Mouse (Mus musculus): ENCODE measurements around the gene Lrp2. TPM values are rescaled to one million over a fixed set of nuclear protein-coding genes. Genes with fewer than 3 reads are reported as not detected.

Lrp2 gene
- polyA plus RNA-seq, 1 experiment from 2014 or later = 1.6 TPM

DNA sequence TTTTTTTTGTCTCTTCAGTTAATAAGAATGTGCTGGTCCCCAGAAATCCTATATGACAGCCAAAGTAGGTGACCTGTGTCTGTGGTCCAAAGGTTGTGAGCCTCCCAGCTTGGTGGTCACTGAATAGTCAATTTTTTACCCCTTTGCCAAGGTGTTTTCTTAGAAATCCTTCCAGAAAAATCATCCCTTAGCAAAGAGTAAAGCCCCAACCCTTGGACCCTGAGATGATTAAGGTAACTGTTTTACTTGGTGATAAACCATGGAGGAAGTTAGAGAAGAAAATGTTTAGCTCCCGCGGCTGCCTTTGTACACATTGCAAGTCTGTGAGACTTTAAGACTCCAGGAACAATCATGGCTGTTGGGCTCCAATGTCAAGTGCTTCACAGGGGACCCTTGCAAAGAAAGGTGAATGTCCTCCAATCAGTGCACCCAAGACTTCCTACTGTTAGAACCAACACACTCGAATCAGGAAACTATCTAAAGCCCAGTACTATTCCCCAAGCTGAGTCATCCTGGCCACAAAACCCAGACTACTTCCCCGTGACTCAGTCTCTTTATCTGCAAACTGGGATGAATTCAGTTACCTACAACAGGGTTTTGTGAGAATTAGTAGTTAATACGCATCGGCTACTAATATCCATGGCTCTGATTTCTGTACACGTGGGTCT is 18.0 kb upstream of the Lrp2 start:
- no peaks in the 10 kb centered on the region for H3K9me3 ChIP-seq (ENCODE audit: control insufficient read depth)
- H3K36me3 ChIP-seq (ENCODE audit: control insufficient read depth, insufficient read depth) = no peaks in the 10 kb centered on the region
- H3K27me3 ChIP-seq (replicated peaks; ENCODE audit: control insufficient read depth, insufficient read depth, low read length) = no peaks in the 10 kb centered on the region
- no peak overlapping the region for H3K4me2 ChIP-seq (replicated peaks; ENCODE audit: low read depth)
- H3K4me1 ChIP-seq (replicated peaks; ENCODE audit: control insufficient read depth, insufficient read depth, low read length) = no peaks in the 10 kb centered on the region
- WGBS = 48% methylated on average over 7 of the region's 7 CpGs
- H3K27ac ChIP-seq (ENCODE audit: low read depth, low read length) = peak overlapping the region; percentile 78
- peak; percentile 87 for ATAC-seq
- no peak overlapping the region for H3K9ac ChIP-seq (ENCODE audit: low read depth, low read length)
- TF ChIP-seq CTCF (IDR thresholded peaks at IDR 0.05; ENCODE audit: low read depth) = no peak
- H3K4me3 ChIP-seq (ENCODE audit: low read depth, low read length) = no peak overlapping the region

DNA sequence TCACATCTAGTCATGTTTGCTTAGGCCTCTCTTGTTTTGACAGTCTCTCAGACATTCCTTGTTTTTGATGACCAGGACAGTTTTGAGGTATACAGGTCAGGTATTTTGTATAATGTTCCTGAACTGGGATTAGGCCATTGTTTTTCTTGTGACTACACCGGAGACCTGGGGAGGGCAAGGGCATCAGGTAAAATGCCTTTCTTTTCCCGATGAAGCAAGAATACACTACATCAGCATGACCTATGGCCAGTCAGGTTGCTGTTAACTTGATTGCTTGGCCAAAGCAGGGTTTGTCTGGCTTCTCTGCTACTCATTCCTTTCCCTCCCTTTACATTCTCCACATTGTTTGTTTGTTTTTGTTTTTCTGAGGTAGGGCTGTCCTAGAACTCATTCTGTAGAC is 7.3 kb upstream of the Lrp2 start:
- Histone ChIP-seq H3K9me3 (ENCODE audit: control insufficient read depth) (no peaks in the 10 kb centered on the region), H3K4me3 (ENCODE audit: low read depth, low read length) (no peak overlapping the region), H3K36me3 (ENCODE audit: control insufficient read depth, insufficient read depth) (no peaks in the 10 kb centered on the region), H3K4me1 (replicated peaks; ENCODE audit: control insufficient read depth, insufficient read depth, low read length) (no peaks in the 10 kb centered on the region), H3K27ac (ENCODE audit: low read depth, low read length) (no peak overlapping the region), H3K4me2 (replicated peaks; ENCODE audit: low read depth) (no peak overlapping the region), H3K27me3 (replicated peaks; ENCODE audit: control insufficient read depth, insufficient read depth, low read length) (peaks cover 8% of the 10 kb centered on the region), H3K9ac (ENCODE audit: low read depth, low read length) (no peak overlapping the region)
- TF ChIP-seq CTCF (IDR thresholded peaks at IDR 0.05; ENCODE audit: low read depth) = no peak
- WGBS = 62% methylated on average over 2 of the region's 2 CpGs
- ATAC-seq = no peak

DNA sequence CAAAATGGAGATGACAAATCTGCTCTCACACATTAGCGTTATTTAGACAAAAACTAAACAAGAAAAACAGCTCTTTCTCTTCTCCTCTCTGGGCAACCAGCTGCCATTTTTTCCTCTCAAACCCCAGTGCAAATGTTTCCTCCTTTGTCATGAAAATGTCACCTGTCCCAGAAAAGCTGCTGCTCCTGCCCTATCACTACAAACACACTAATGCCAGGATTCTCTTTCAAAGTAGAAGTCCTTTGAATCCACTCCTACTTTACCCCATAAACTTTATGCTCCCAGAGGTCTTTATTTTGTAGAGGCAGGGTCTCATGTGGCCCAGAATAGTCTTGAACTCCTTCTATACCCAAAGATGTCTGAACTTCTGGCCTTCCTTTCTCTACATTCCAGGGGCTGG is 6.7 kb upstream of the Lrp2 start:
- 63% methylated on average over 1 of the region's 1 CpGs for WGBS
- ATAC-seq = no peak
- H3K9me3 ChIP-seq (ENCODE audit: control insufficient read depth) = no peaks in the 10 kb centered on the region
- TF ChIP-seq CTCF (IDR thresholded peaks at IDR 0.05; ENCODE audit: low read depth) = no peak
- H3K9ac ChIP-seq (ENCODE audit: low read depth, low read length) = no peak overlapping the region
- no peak overlapping the region for H3K4me3 ChIP-seq (ENCODE audit: low read depth, low read length)
- no peak overlapping the region for H3K27ac ChIP-seq (ENCODE audit: low read depth, low read length)
- no peaks in the 10 kb centered on the region for H3K4me1 ChIP-seq (replicated peaks; ENCODE audit: control insufficient read depth, insufficient read depth, low read length)
- H3K27me3 ChIP-seq (replicated peaks; ENCODE audit: control insufficient read depth, insufficient read depth, low read length) = peaks cover 15% of the 10 kb centered on the region
- no peak overlapping the region for H3K4me2 ChIP-seq (replicated peaks; ENCODE audit: low read depth)
- H3K36me3 ChIP-seq (ENCODE audit: control insufficient read depth, insufficient read depth) = no peaks in the 10 kb centered on the region

DNA sequence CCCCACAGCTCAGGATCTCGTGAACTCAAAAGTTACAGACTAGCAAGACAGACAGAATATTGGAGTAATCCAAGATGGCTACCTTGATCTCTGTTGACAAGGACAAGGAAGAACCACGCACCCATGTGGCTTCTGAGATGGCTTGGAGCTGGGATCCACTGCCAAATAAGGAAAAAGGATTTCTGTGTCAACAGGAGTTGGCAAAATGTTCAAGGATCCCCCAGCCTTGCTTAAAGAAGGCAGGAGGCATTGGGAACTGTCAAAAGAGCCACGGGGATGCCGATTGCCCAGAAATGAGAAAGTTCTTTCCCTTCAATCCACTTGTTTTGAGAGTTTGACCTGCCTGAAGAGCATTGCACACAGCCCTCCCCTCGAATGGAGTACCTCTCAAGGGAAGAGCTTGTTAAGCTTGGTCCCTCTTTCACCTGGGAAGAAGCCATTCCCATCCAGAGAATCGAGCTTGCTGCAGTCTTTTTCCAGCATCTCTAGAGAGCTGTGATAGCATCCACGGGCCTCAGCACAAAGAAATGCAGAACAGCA is 6.2 kb upstream of the Lrp2 start:
- no peak overlapping the region for H3K4me3 ChIP-seq (ENCODE audit: low read depth, low read length)
- H3K27me3 ChIP-seq (replicated peaks; ENCODE audit: control insufficient read depth, insufficient read depth, low read length) = peaks cover 20% of the 10 kb centered on the region
- H3K4me1 ChIP-seq (replicated peaks; ENCODE audit: control insufficient read depth, insufficient read depth, low read length) = no peaks in the 10 kb centered on the region
- H3K27ac ChIP-seq (ENCODE audit: low read depth, low read length) = no peak overlapping the region
- H3K9me3 ChIP-seq (ENCODE audit: control insufficient read depth) = no peaks in the 10 kb centered on the region
- no peak for ATAC-seq
- H3K9ac ChIP-seq (ENCODE audit: low read depth, low read length) = no peak overlapping the region
- 71% methylated on average over 7 of the region's 7 CpGs for WGBS
- no peaks in the 10 kb centered on the region for H3K36me3 ChIP-seq (ENCODE audit: control insufficient read depth, insufficient read depth)
- no peak overlapping the region for H3K4me2 ChIP-seq (replicated peaks; ENCODE audit: low read depth)
- TF ChIP-seq CTCF (IDR thresholded peaks at IDR 0.05; ENCODE audit: low read depth) = no peak

DNA sequence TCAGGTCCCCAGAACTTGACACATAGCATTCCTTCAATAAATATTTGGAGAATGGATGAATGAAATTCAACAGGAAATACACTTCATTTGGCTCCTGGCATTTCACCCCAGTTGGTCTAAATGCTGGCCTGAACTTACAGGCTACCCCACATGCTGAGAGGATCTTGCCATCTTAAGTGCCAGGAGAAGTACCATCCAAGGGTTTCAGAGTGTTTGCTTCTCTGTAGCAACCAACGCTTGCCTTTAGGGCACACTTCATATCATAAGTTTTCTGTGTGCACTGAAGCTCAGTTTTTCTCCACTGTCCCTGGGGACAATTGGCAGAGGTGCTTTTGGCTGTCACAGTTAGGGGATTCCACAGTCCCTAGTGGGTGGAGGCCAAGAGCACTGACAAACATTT is 4.7 kb upstream of the Lrp2 start:
- Histone ChIP-seq H3K9ac (ENCODE audit: low read depth, low read length) (no peak overlapping the region), H3K4me1 (replicated peaks; ENCODE audit: control insufficient read depth, insufficient read depth, low read length) (0 out of 2 replicates have a peak, but pooled peaks cover 6% of the 10 kb centered on the region), H3K36me3 (ENCODE audit: control insufficient read depth, insufficient read depth) (no peaks in the 10 kb centered on the region), H3K4me2 (replicated peaks; ENCODE audit: low read depth) (no peak overlapping the region), H3K27me3 (replicated peaks; ENCODE audit: control insufficient read depth, insufficient read depth, low read length) (peaks cover 32% of the 10 kb centered on the region), H3K27ac (ENCODE audit: low read depth, low read length) (no peak overlapping the region), H3K9me3 (ENCODE audit: control insufficient read depth) (no peaks in the 10 kb centered on the region), H3K4me3 (ENCODE audit: low read depth, low read length) (no peak overlapping the region)
- TF ChIP-seq CTCF (IDR thresholded peaks at IDR 0.05; ENCODE audit: low read depth) = no peak
- ATAC-seq = no peak
- WGBS = 74% methylated on average over 1 of the region's 1 CpGs

DNA sequence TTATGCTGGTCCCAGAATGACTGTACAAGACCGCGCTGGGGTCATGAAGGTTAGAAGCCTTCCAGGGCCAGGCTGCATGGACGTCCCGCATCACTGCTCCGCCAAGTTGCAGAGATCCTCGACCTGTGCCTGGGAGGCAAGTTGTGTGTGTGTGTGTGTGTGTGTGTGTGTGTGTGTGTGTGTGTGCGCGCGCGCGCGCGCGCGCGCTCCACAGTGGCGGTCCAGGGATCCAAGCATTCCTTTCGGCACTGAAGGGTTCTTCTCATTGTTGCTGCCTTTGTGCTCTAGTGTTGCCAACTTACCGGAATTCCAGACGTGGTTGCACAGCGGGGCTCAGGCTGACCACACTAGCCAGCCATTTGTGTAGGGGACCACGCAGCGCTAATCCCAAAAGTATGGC is 2.0 kb upstream of the Lrp2 start:
- no peak overlapping the region for H3K9ac ChIP-seq (ENCODE audit: low read depth, low read length)
- TF ChIP-seq CTCF (IDR thresholded peaks at IDR 0.05; ENCODE audit: low read depth) = no peak
- H3K27me3 ChIP-seq (replicated peaks; ENCODE audit: control insufficient read depth, insufficient read depth, low read length) = peaks cover 56% of the 10 kb centered on the region
- H3K4me2 ChIP-seq (replicated peaks; ENCODE audit: low read depth) = peak overlapping the region; percentile 99
- H3K36me3 ChIP-seq (ENCODE audit: control insufficient read depth, insufficient read depth) = no peaks in the 10 kb centered on the region
- WGBS = 3% methylated on average over 23 of the region's 23 CpGs
- peak overlapping the region; percentile 44 for H3K4me3 ChIP-seq (ENCODE audit: low read depth, low read length)
- H3K9me3 ChIP-seq (ENCODE audit: control insufficient read depth) = no peaks in the 10 kb centered on the region
- ATAC-seq = no peak
- 0 out of 2 replicates have a peak, but pooled peaks cover 11% of the 10 kb centered on the region for H3K4me1 ChIP-seq (replicated peaks; ENCODE audit: control insufficient read depth, insufficient read depth, low read length)
- no peak overlapping the region for H3K27ac ChIP-seq (ENCODE audit: low read depth, low read length)
